Mouse (Mus musculus): ENCODE data around the gene Unc13a.

Unc13a gene

GRCm38 (mm10) chr8:71619786-71620185, 51.8 kb downstream of the Unc13a start:
- no peak for DNase-seq

- DNase-seq, result no peak
Measured at GRCm38 (mm10) chr8:71613418-71613817, 58.1 kb downstream of the Unc13a start.

GRCm38 (mm10) chr8:71612141-71612540, 59.4 kb downstream of the Unc13a start:
- DNase-seq, result no peak

GRCm38 (mm10) chr8:71610822-71611651, 60.5 kb downstream of the Unc13a start, which contains the start of gene Colgalt1:
Gene Colgalt1 (plus strand): TSS chr8:71610998.
- DNase-seq, result peak; percentile 99

GRCm38 (mm10) chr8:71604021-71604420, 67.5 kb downstream of the Unc13a start:
- no peak for DNase-seq

GRCm38 (mm10) chr8:71602666-71603334, 68.8 kb downstream of the Unc13a start:
- DNase-seq, result peak; percentile 92 to 96

- DNase-seq, result no peak
Measured at GRCm38 (mm10) chr8:71601939-71602665, 69.5 kb downstream of the Unc13a start.

- no peak for DNase-seq
Measured at GRCm38 (mm10) chr8:71598841-71599240, 72.7 kb downstream of the Unc13a start.

GRCm38 (mm10) chr8:71598375-71598774, 73.2 kb downstream of the Unc13a start:
- DNase-seq, result no peak

GRCm38 (mm10) chr8:71597451-71597850, 74.1 kb downstream of the Unc13a start, which contains the start of gene Fam129c:
Gene Fam129c (plus strand): TSS chr8:71597648.
- no peak for DNase-seq

- no peak for DNase-seq
Measured at GRCm38 (mm10) chr8:71596798-71597197, 74.8 kb downstream of the Unc13a start.

- peak in 1 of 2 experiments; percentile 22 for DNase-seq
Measured at GRCm38 (mm10) chr8:71596384-71596783, 75.2 kb downstream of the Unc13a start.

GRCm38 (mm10) chr8:71595862-71596261, 75.7 kb downstream of the Unc13a start:
- DNase-seq, result peak; percentile 89 to 93

- DNase-seq, result no peak
Measured at GRCm38 (mm10) chr8:71594324-71594722, 77.2 kb downstream of the Unc13a start.

- peak; percentile 34 to 48 for DNase-seq
Measured at GRCm38 (mm10) chr8:71593556-71594323, 77.8 kb downstream of the Unc13a start.

- peak; percentile 80 to 93 for DNase-seq
Measured at GRCm38 (mm10) chr8:71592374-71593170, 79.0 kb downstream of the Unc13a start.

GRCm38 (mm10) chr8:71591471-71592373, 79.8 kb downstream of the Unc13a start, which contains the start of gene Pgls:
Gene Pgls (plus strand): TSS chr8:71592176.
- DNase-seq, result peak; percentile 96 to 98

- DNase-seq, result peak in 1 of 2 experiments; percentile 31
Measured at GRCm38 (mm10) chr8:71591017-71591416, 80.5 kb downstream of the Unc13a start.

- no peak for DNase-seq
Measured at GRCm38 (mm10) chr8:71588762-71589161, 82.8 kb downstream of the Unc13a start.

- peak; percentile 70 to 77 for DNase-seq
Measured at GRCm38 (mm10) chr8:71586891-71587290, 84.7 kb downstream of the Unc13a start.
